Mouse (Mus musculus): ENCODE data around the gene Atg7. TPM values are rescaled to one million over a fixed set of nuclear protein-coding genes. Genes with fewer than 3 reads are reported as not detected.

The Atg7 gene
- polyA plus RNA-seq, 1 experiment from 2014 or later = 19.0 TPM

- peak; percentile 17; the same call in 1 of the 2 replicates for ATAC-seq (ENCODE audit: low FRiP score)
- 18% methylated on average over 3 of the region's 3 CpGs for WGBS
- H3K9ac ChIP-seq = no peak overlapping the region
- no peak overlapping the region for H3K4me3 ChIP-seq
- H3K4me2 ChIP-seq (replicated peaks) = no peak overlapping the region
- no peaks in the 10 kb centered on the region for H3K27me3 ChIP-seq
- H3K9me3 ChIP-seq (replicated peaks) = no peaks in the 10 kb centered on the region
- H3K4me1 ChIP-seq = peaks cover 55% of the 10 kb centered on the region
- H3K36me3 ChIP-seq = no peaks in the 10 kb centered on the region
- H3K27ac ChIP-seq = peak overlapping the region; percentile 58
Observed at GRCm38 (mm10) chr6:114852739-114853138, 209.8 kb downstream of the Atg7 start.

GRCm38 (mm10) chr6:114854368-114854767 is 211.5 kb downstream of the Atg7 start:
- Histone ChIP-seq H3K4me3 (no peak overlapping the region), H3K36me3 (peaks cover 6% of the 10 kb centered on the region; the same call in 1 of the 2 replicates), H3K9ac (no peak overlapping the region), H3K4me2 (replicated peaks) (no peak overlapping the region), H3K27ac (peak overlapping the region; percentile 50; the same call in 1 of the 2 replicates), H3K27me3 (no peaks in the 10 kb centered on the region), H3K4me1 (peaks cover 51% of the 10 kb centered on the region), H3K9me3 (replicated peaks) (no peaks in the 10 kb centered on the region)
- 59% methylated on average over 2 of the region's 2 CpGs for WGBS
- ATAC-seq (ENCODE audit: low FRiP score) = no peak

DNA sequence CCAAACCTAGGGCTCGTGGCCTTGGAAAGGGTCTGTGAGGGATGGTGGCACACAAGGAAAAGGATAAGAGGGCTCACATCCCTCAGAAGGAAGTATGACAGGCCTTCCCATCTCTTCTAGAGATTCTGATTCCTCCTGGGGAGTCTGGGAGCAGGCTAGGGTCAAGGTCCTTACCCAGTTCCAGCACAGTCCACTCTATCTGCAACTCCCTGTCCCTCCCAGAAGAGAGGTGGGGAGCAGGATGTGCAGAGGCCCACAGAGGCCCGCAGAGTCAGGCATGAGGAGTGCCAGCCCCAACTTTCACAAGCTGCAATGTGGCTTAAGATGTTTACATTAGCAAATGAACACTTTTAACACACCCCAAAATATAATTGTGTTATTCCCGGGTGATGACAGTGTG is 212.7 kb downstream of the Atg7 start:
- Histone ChIP-seq H3K4me1 (peaks cover 51% of the 10 kb centered on the region), H3K27ac (no peak overlapping the region), H3K36me3 (peaks cover 14% of the 10 kb centered on the region), H3K27me3 (no peaks in the 10 kb centered on the region), H3K9me3 (replicated peaks) (no peaks in the 10 kb centered on the region), H3K9ac (no peak overlapping the region), H3K4me2 (replicated peaks) (no peak overlapping the region), H3K4me3 (no peak overlapping the region)
- no peak for ATAC-seq (ENCODE audit: low FRiP score)
- 72% methylated on average over 3 of the region's 3 CpGs for WGBS

GRCm38 (mm10) chr6:114856501-114856900 is 213.6 kb downstream of the Atg7 start:
- Histone ChIP-seq H3K9me3 (replicated peaks) (no peaks in the 10 kb centered on the region), H3K4me3 (no peak overlapping the region), H3K27ac (no peak overlapping the region), H3K4me2 (replicated peaks) (no peak overlapping the region), H3K36me3 (peaks cover 22% of the 10 kb centered on the region), H3K9ac (no peak overlapping the region), H3K4me1 (peaks cover 49% of the 10 kb centered on the region), H3K27me3 (no peaks in the 10 kb centered on the region)
- ATAC-seq (ENCODE audit: low FRiP score) = no peak
- 86% methylated on average over 4 of the region's 4 CpGs for WGBS

DNA sequence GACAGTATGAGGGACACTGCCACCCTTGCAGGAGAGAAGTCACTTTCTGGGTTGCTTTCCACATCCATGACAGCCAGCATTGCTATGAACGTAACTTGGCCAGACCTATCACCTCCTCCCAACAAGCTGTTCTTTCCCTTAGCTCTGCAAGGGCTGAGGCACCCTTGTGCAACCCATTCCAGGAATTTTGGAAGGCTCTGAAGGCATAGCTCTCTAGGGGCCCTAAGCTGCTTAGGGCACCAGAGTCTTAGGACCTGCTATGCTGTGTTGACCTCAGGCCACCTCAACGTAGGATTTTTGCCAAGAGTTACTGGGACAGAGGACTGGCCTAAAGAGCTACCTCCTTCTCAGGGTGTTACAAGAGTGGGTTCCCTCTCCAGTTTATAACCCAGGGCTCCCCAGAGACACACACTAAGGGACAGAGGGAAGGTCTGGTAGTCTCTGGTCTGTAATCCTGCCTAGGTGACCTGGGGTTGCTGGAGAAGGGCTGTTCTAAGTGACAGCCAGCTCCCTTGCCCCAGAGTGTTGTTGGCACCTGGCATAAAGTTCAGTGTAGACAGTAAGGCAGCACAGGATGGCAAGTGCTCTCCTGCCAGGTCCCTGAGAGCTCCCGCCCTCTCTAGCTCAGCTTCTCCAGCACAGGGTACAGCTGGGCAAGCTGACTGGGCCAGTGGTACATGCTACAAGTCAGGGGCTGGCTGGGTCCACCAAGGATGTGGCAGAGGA is 215.3 kb downstream of the Atg7 start:
- 88% methylated on average over 3 of the region's 3 CpGs for WGBS
- Histone ChIP-seq H3K4me1 (peaks cover 39% of the 10 kb centered on the region), H3K27ac (no peak overlapping the region), H3K4me2 (replicated peaks) (no peak overlapping the region), H3K4me3 (no peak overlapping the region), H3K9me3 (replicated peaks) (no peaks in the 10 kb centered on the region), H3K9ac (no peak overlapping the region), H3K27me3 (no peaks in the 10 kb centered on the region), H3K36me3 (peaks cover 39% of the 10 kb centered on the region)
- no peak for ATAC-seq (ENCODE audit: low FRiP score)

GRCm38 (mm10) chr6:114858722-114859053 is 215.8 kb downstream of the Atg7 start:
- H3K9me3 ChIP-seq (replicated peaks) = no peaks in the 10 kb centered on the region
- H3K27ac ChIP-seq = no peak overlapping the region
- ATAC-seq (ENCODE audit: low FRiP score) = no peak
- no peak overlapping the region for H3K4me2 ChIP-seq (replicated peaks)
- WGBS = 91% methylated on average over 4 of the region's 4 CpGs
- H3K9ac ChIP-seq = no peak overlapping the region
- H3K36me3 ChIP-seq = peaks cover 43% of the 10 kb centered on the region
- no peak overlapping the region for H3K4me3 ChIP-seq
- H3K27me3 ChIP-seq = no peaks in the 10 kb centered on the region
- peaks cover 34% of the 10 kb centered on the region for H3K4me1 ChIP-seq

- H3K27me3 ChIP-seq = no peaks in the 10 kb centered on the region
- H3K4me2 ChIP-seq (replicated peaks) = no peak overlapping the region
- peak overlapping the region; percentile 46; the same call in 1 of the 2 replicates for H3K27ac ChIP-seq
- H3K9me3 ChIP-seq (replicated peaks) = no peaks in the 10 kb centered on the region
- 88% methylated on average over 14 of the region's 14 CpGs for WGBS
- H3K36me3 ChIP-seq = peaks cover 52% of the 10 kb centered on the region
- H3K4me1 ChIP-seq = peaks cover 20% of the 10 kb centered on the region
- no peak overlapping the region for H3K9ac ChIP-seq
- H3K4me3 ChIP-seq = no peak overlapping the region
- ATAC-seq (ENCODE audit: low FRiP score) = no peak
Observed at GRCm38 (mm10) chr6:114860677-114861568, 218.0 kb downstream of the Atg7 start.

- H3K4me2 ChIP-seq (replicated peaks) = no peak overlapping the region
- H3K27ac ChIP-seq = 0 out of 2 replicates have a peak overlapping the region, but pooled peaks have one; percentile 46
- H3K36me3 ChIP-seq = peaks cover 52% of the 10 kb centered on the region
- H3K9ac ChIP-seq = no peak overlapping the region
- H3K9me3 ChIP-seq (replicated peaks) = no peaks in the 10 kb centered on the region
- H3K27me3 ChIP-seq = no peaks in the 10 kb centered on the region
- no peak for ATAC-seq (ENCODE audit: low FRiP score)
- WGBS = 63% methylated on average over 9 of the region's 9 CpGs
- peaks cover 21% of the 10 kb centered on the region for H3K4me1 ChIP-seq
- H3K4me3 ChIP-seq = no peak overlapping the region
Observed at GRCm38 (mm10) chr6:114861591-114861990, 218.7 kb downstream of the Atg7 start.

DNA sequence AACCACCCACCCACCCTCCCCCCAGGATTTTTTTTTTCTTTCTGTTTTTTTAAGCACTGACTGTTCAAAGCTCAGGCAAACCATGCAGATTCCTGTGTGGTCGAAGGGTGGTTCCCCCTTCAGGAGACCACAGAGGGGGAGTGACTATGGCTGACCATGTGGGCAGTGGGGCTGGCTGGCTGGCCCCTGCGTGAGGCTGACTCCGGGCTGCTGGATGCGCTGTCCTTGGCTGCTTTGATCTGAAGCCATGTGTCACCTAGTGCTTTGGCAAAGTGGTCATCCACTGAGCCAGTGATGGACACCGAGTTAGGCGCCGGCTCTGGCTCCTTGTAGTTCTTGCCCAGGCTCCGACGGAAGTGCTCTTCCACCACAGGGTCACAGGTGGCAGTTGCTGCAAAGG is 219.1 kb downstream of the Atg7 start:
- Histone ChIP-seq H3K4me1 (peaks cover 22% of the 10 kb centered on the region), H3K9me3 (replicated peaks) (no peaks in the 10 kb centered on the region), H3K36me3 (peaks cover 52% of the 10 kb centered on the region), H3K9ac (no peak overlapping the region), H3K27me3 (no peaks in the 10 kb centered on the region), H3K4me2 (replicated peaks) (no peak overlapping the region), H3K4me3 (no peak overlapping the region), H3K27ac (0 out of 2 replicates have a peak overlapping the region, but pooled peaks have one; percentile 46)
- no peak for ATAC-seq (ENCODE audit: low FRiP score)
- 82% methylated on average over 9 of the region's 9 CpGs for WGBS

GRCm38 (mm10) chr6:114863501-114863900 is 220.6 kb downstream of the Atg7 start:
- Histone ChIP-seq H3K36me3 (peaks cover 49% of the 10 kb centered on the region), H3K4me2 (replicated peaks) (no peak overlapping the region), H3K9me3 (replicated peaks) (no peaks in the 10 kb centered on the region), H3K4me1 (peaks cover 22% of the 10 kb centered on the region), H3K4me3 (no peak overlapping the region), H3K9ac (no peak overlapping the region), H3K27ac (no peak overlapping the region), H3K27me3 (no peaks in the 10 kb centered on the region)
- WGBS = 94% methylated on average over 5 of the region's 5 CpGs
- no peak for ATAC-seq (ENCODE audit: low FRiP score)

DNA sequence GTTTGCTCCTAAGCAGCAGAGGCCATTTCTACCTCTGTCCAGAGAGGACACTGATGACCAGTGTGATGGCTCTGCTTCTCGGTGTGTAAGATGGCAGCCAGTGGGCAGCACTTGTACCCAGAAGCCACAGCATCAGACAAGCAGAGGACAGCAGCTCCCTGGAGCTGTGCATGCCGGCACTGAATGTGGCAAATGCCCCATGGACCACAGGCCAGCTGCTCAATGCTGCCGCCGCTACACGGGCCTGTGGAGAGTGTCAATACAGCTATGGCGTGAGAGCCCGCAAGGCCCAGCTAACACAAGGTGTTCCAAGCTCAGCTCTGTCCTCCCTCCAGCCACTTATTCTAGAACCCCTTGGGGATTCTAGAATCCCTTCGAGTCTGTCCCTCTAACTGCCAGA is 221.5 kb downstream of the Atg7 start:
- H3K4me3 ChIP-seq = no peak overlapping the region
- peaks cover 46% of the 10 kb centered on the region for H3K36me3 ChIP-seq
- H3K9me3 ChIP-seq (replicated peaks) = no peaks in the 10 kb centered on the region
- peaks cover 29% of the 10 kb centered on the region for H3K4me1 ChIP-seq
- ATAC-seq (ENCODE audit: low FRiP score) = no peak
- no peak overlapping the region for H3K4me2 ChIP-seq (replicated peaks)
- no peaks in the 10 kb centered on the region for H3K27me3 ChIP-seq
- WGBS = 81% methylated on average over 8 of the region's 8 CpGs
- H3K9ac ChIP-seq = no peak overlapping the region
- H3K27ac ChIP-seq = no peak overlapping the region

DNA sequence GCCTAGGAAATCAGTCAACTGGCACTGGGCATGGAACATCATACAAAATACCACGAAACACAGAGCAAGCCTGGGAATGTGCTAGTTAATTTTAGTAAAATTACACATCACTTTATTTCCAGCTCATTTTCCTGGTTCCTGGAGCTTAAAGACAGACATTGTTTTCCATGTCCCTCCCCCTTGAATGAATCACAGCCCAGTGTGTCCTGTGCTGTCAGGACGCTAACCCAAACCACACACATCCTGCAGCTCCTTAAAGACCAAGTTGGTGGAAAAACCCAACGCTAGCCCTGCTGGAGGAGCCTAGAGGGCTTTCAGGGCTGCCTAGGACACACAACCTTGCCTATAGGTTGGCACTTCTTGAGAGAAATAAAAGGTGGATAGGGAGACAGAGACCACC is 223.2 kb downstream of the Atg7 start:
- H3K36me3 ChIP-seq = peaks cover 34% of the 10 kb centered on the region
- no peak overlapping the region; the same call in 1 of the 2 replicates for H3K27ac ChIP-seq
- no peaks in the 10 kb centered on the region for H3K9me3 ChIP-seq (replicated peaks)
- H3K9ac ChIP-seq = no peak overlapping the region
- WGBS = 83% methylated on average over 3 of the region's 3 CpGs
- ATAC-seq (ENCODE audit: low FRiP score) = no peak
- no peak overlapping the region for H3K4me2 ChIP-seq (replicated peaks)
- peaks cover 44% of the 10 kb centered on the region for H3K4me1 ChIP-seq
- no peak overlapping the region for H3K4me3 ChIP-seq
- H3K27me3 ChIP-seq = no peaks in the 10 kb centered on the region

Measured in hindbrain, embryonic 12.5 days (tissue).